Mouse (Mus musculus) lung, postnatal 25 days (tissue): ENCODE measurements around the gene Sgms2.

Experiments used
- DNase-seq: peaks from one replicate; pipeline ENCODE4 v3.0.0; 2022; ENCODE audit warnings: low spot score

The Sgms2 gene

DNA sequence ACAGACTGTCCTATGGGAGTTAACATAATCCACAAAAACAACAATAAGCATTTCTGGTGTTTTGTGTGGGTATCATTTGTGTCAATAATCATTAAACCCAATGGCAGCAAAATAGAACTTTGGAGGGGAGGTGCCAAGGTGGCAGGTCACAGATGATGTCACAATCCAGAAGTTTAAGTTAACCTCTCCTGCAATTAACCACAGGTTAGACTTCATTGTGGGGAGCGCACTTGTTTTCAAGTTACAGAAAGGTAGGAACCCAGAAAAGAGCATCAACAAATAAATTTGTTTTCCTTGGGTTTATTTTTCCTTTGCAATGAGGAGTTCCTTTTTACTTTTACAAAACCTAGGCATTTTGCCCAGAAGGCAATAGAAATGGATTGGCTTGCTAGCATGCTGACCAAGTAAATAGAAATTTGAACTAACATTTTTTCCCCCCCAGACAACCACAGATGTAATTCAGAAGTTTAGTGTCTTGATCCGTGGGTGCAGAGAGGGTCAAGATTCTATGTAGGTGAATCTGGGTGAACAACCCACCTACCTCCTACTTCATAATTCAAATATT, at the start of gene Sgms2:
Gene Sgms2 (minus strand): TSS at position 51 of the 565 bp plus-strand sequence.
- no peak for DNase-seq

DNA sequence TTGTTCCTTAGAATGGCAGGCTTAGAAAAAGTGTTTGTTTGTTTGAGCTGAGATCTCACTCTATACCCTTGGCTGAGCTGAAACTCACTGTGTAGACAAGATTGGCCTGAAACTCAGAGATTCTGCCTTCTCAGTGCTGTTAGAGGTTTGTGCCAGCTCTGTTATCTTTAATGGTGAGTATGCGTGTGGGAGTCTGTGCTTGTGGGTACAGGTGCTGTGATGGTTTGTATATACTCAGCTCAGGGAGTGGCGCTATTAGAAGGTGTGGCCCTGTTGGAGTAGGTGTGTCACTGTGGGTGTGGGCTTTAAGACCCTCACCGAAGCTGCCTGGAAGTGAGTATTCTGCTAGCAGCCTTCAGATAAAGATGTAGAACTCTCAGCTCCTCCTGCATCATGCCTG, 34.0 kb upstream of the Sgms2 start:
- DNase-seq = no peak

DNA sequence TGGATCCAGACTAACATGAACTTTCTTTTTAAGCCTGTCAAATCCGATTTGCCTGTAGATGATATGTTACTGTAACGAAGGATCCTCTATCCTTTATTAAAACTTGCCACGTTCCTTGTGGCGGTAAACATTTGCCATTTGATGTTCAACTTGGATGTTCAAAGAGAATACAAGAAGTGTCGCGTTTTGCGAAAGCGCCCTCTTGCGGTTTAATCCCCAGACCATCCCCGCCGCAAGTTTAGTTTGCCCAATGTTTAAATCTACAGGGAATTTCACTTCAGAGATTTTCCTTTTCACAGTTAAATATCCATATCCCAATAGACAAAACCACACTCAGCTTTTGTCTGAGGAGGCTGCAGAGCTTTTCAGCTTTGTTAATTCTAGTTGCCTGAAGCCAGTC, 33.6 kb upstream of the Sgms2 start:
- peak; percentile 38 for DNase-seq

DNA sequence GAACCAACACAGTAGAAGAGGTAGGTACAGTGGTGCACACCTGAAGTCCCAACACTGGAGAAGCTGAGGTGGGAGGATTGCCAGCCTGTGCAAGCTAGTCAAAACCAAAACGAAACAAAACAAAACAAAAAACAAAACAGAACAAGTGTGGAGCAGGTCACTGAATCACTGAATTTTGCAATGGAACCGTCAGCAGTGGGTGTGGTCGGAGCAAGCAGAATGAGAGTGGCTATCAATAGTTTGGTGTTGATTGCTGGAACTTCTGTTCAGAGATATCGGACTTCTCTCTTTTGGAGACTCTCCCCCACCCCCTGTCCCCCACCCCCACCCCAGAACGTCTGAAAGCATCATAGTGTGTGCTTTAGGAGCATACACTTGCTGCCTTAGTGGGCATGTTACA, 33.0 kb upstream of the Sgms2 start:
- DNase-seq = no peak

DNA sequence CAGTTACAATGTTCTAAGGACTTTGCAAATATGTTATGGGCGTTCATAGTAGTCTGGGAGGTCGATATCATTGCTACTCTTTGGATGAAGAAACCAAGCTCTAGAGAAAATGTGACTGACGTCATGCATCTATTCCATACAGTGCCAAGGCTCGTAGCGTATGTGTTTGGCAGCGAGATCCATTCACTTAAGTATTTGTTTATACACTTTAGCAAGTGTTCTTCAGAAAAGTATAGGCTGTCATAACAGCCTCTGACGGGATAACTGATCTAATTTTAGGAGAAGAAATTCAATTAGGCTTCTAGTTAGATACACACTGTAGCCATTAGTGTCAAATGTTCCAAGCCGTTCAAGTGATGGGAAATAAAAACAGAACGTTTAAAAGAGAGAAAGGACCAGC, 32.5 kb upstream of the Sgms2 start:
- no peak for DNase-seq

DNA sequence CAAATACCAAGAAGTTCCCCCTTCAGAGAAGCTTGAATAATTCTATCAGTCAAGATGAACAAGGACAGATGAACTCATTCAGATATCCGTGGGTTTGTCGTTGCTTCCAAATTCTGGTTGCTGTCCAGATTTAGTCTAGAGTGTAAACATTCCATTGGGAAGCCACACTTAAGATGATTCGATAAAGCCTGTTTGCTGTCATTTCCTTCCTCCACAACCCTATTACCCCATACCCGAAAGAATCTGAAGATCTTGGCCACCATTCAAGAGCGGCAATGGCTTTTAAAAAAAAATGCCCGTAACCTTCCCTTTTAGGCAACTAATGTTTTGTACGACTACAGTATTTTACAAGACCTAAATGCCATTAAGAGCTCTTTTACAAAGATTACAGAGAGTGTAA, 31.0 kb upstream of the Sgms2 start:
- DNase-seq = peak; percentile 55

DNA sequence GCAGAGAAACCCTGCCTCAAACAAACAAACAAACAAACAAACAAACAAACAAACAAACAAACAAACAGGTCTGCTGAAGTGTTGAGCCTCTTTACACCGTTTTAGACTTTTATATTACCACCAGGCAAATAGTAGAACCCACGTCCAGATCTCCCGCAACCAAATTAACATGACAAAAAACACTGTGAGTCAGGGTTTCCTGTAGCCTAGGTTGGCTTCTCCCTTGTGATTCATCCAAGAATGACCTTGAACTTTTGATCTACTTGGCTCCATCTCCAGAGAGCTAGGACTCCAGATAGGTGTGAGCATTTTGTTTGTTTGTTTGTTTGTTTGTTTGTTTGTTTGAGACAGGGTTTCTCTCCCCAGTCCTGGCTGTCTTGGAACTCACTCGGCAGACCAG, 30.0 kb upstream of the Sgms2 start:
- no peak for DNase-seq

DNA sequence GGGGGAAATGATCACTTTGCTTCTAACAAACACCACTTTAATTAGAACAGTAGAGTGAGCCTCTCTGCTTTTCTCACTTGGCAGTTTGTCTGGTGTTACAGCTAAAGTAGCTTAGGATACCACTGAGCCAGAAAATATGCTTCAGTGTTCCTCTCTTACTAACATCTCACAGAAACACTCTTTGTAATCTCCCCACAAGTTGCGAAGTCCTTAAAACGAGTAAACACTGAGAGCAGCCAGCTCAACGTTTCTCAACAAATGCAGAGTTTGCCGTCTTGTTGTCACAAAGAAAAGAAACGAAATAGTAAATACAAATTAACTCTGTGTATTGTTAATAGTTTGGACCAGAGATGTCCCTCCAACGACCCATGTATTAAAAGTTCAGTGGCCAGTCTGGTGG, 26.5 kb upstream of the Sgms2 start:
- no peak for DNase-seq

DNA sequence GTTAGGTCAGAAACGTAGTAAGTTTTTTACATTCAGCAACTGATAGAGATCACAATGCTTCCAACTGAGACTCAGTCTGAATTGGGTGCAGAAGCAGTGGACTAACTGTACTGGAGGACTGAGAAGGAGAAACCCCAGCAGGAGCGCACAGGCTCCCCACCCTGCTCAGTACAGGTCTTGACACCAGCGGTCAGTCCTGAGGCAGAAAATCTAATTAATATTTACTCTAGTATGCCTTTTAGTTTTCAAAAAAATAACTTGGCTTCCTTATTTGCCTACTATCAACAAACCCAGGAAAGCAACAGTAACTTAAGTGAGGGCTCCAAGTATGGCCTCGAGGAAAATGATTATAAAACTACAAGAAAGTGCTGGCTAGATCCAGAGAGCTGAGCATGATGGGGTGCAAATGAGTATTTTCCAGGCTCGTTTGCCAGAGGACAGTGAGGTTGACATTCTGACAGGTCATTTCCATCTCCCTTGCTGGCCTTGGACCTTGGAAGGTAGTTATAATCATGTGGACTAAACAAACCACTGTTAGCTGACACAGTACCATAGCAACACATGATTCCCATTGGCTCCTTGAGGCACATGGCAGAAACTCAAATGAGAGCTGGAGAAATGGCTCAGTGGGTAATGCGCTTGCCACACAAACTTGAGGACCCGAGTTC, 25.3 kb upstream of the Sgms2 start:
- peak; percentile 28 for DNase-seq

DNA sequence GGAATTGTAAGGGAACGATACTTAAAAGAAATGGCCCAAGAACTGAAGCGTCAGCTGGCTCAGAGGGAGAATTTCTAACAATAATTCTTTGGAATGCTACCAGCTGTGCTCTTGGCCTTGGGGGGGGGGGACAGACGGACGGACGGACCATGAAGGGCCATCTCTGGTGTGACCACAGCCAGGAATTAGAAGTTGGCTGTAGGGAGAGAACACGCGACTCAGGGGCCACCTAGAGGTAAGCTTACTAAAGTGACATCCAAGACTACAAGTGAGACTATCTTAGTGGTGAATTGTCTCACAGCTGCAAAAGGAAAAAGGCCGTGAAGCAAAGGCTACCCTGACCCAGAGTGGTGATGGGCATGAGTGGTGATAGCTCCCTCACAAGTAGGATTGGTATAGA, 20.4 kb upstream of the Sgms2 start:
- DNase-seq = no peak

DNA sequence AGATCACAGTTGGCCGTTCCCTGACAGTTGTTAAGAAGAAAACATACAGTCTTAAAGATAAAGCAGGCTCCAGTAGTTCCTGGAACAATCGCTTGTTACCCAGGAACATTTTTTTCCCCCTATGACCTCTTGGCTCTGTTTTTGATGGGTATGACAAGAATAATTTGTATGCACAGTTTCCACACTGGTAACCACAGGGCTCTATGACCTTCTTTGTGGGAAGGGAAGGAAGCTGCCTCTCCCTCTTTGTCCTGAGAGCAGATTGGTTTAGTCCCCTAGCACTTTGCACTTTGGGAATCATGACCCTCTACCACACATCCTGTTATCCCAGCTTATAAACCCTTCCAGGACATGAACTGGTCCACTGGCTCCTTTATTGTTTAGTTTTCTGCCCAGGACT, 16.8 kb upstream of the Sgms2 start:
- DNase-seq = no peak

DNA sequence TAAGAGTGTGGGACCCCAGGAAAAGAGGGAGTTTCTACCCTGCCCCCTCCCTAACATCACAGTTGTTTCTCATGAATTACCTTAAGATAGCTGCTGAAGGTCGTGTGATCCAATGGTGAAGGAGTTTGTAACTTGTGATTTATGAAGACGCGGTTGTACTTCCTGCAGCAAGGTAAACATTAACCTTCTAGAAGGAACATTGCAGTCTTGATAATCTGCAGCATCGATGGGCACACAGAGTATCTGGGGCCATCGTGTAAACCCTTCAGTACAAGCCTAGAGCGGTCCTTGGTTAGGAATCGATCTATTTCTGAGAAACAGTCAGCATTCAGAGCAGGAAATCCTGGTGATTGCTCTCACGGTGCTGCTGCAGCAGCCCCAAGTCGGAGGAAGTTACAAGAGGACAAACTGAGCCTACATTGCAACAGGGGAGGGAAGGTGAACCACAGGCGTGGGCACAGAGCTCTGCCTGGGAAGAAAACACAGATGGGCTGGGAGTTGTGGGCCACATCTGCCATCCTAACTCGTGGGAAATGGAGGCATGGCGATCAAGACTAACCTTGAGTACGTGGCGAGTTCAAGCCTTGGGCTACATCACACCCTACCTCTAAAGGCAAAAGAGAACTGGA, 13.5 kb upstream of the Sgms2 start:
- DNase-seq = no peak

DNA sequence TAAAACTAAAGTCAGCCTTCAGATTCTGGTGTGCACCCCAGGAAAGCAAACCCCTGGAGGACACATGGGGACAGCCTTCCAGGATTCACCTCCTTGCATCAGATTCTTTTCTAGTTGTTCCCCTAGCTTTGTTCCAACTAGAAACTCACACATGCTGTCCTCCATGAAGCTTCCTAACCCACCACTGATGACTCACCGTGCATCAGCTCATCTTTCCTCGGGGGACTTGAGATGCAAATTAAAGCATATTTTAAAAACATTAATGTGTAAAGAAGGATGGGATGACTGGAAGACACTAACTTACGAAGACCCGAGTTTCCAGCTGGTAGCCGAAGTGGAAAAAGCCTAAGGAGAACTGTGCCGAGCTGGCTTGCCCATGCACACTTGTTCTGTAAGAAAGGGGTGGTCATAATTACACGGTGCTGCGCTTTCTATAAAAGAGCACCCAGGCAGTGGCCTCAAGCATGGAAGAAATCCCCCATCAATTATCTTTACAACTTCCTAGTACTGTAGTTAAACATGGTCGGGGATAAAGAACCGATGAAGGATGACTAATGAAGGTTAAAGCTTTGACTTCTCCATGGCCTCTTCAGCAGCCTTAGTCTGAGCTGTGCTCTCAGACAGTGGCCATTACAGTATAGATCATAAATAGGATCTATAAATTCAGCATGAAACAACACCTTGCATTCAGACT, 10.6 kb upstream of the Sgms2 start:
- no peak for DNase-seq

DNA sequence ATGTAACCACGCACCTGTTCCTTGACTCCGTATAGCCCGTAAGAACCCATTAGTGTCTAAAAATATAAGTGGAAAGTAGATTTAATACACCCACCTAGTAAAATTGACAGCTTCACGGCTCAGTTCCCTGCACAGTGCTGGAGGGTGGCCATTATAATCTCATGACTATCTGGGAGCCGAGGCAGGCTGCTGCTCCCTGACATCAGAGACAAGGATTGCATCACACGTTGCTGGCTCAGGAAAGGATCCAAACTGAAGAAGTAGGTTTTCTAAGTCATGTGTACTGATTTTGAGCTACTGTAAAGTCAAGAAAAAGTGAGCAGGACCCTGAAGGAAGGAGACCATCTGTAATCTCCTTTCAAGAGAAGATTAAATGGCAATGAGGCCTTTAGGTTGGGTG, 8.4 kb upstream of the Sgms2 start:
- no peak for DNase-seq

DNA sequence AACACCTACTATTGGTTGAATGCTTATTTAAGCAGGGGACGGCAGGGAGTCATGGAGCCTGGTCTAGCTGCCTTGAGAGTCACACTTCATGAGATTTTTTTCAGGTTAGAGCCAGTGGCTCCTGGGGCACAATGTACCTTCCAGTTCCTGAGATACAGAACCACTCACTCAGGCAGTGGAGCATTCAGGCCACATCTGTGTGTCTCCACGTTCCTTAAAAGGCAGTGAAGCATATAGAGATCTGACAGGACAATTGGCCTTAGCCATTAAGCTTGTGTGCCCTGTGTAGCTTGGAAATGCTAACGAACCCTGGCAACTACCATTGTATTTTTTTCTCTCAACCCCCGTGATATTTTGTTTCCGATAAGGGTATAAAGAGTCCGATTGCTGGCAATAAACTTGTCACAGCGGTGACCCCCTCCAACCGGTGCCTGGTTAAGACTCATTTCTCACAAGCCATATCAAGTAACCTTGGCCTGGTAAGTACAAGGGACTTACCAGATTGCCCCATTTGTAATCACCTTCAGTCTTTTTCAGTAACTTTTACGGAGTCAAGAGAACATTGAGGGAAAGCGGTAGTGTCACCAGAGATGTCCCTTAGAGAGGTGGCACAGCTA, 5.4 kb upstream of the Sgms2 start:
- DNase-seq = no peak

DNA sequence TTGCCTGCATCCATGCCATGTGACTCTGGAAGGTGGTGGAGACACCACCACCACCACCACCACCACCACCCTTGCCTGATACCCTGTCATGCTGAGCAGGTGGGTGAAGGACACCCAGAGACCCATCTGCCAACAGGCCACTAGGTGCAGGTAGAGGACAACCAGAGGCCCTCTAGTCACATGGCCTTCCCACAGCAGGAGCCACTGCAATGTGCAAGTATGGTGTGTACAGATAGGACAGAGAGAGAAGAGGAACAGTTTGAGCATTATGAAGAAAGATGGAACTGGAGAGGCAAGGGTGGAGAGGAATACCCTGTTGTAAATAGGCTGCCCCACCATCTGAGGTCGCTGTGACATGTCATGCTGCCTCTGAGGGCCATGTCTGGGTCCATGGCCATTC, 3.9 kb upstream of the Sgms2 start:
- no peak for DNase-seq

DNA sequence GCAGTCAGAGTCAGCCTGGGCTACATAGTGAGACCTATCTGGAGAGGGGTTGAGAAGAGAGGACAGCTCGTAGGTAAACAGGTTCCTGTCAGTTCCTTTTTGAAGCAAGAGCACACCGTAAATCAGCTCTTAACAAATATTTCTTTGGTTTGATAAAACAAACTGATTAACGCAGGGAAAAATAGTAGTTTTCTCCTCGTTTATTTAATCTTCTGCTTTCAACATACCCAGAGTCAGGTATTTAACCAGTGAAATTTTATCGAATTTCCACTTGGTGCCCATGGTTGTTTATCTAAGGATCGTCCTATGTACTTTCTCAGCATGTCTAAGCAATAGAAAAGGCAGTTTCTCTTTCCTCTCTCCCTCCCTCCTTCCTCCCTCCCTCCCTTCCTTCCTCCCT, 2.0 kb upstream of the Sgms2 start:
- no peak for DNase-seq

DNA sequence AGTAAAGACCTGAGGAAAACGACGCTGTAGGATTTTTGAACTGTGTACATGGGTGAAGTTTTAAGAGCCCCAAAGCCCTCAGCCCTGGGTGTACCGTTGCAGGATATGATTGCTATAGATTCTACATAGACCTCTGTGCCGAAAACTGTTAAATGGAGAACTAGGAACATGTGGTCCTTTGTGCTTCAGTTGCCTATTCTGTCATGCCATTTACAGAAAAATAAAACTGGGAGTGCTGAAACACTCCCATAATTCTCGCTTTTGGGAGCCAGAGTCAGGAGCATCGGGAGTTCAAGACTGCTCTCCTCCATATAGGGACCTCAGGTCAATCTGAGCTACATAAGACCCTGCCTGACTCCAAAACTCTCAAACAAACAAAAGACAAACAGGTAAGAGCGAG, 769 bp upstream of the Sgms2 start:
- DNase-seq = no peak

DNA sequence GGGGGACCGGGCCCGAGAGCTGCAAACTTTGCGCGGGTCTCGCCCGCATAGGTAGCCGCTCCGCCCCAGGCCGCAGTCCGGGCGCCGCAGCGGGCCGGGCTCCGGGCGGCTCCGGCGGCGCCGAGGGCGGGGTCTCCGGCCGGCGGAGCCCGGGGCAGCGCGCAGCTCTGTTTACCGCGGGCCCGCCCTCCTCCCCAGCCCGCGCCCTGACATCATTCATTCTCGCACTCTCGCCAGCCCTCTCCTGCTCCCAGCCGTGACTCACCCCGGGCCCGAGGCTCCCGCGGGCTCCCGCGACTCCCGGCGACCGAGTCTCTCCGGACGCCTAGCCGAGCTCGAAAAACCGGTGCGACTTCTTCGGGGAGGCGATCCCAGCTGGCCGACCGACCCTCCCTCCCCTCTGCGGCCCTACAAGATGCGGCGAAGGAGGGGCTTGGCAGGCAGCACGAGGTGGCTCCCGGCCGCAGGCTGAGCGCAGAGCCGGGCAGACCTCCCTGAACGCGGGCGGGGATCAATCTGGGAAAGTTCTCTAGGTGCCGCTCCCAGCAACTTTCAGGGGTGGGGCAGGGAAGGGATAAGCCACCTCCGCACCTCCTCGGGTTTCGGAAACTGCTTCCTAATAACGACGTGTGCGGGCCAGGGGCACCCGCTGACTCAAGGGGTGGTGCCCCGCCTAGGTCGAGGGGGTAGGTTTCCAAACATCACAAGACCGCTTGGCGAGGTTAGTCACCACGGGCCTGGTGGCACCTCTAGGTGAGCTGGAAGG, 885 bp downstream of the Sgms2 start:
- peak; percentile 77 for DNase-seq

DNA sequence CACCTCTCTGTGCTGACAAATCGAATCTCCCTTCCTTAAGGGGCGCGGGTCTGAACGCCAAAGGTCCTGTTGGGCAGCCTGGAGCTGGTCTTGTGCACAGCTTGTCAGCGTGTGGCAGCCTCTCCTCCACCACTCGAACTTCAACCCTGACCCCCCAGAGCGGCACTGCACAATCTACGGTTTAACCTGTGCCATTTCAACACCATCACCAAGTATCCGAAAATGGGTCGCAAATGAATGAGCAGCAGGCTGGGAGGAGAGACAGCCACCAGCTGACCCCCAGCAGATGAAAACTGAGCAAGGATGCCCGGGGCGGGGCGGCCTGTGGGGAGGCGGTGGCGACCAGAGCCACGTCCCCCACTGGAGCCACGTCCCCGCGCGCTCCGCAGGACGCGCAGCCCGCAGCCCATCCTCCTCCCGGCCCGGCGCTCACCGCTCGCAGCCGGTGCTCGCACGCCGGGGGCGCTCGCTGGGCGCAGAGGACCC, 1.5 kb downstream of the Sgms2 start:
- peak; percentile 20 for DNase-seq

DNA sequence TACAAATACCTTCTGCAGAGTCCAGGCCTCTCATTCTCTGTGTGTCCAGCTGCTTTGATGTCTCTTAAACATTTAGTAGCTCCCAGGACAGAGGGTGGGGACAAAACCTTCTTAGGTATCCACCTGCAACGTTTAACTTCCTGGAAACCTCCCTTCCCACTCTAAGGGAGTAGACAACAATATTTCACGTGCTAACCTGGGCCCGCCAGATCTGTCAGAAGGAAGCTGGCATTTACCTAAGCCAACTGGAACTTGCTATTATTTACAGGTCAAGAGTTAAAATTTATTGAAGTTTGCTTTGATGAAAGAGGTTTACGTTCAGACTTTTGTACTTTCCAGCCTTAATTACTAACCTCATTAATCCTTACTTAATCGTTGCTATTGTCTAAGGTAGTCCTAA, 2.2 kb downstream of the Sgms2 start:
- DNase-seq = no peak

DNA sequence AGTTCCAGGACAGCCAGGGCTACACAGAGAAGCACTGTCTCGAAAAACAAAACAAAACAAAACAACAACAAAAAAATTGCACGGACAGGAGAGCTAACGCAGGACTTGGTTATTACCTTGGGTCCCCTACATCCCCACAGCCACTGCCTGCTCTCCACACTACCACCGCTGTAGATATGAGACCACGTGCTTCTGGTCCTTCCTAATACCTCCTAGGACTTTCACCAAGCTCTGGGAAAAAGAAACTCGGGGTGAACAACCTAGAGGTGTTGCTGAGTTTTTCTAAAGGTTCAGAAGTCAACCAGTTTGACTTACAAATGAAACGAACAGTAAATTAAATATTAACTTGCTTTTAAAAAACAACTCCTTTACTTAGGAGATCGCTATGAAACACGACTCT, 2.8 kb downstream of the Sgms2 start:
- no peak for DNase-seq
